Mouse (Mus musculus) v-Abl transformed pro-B cells (cell line): ENCODE data around the gene Brsk2.

Experiments used
- in situ Hi-C, 2 experiments: fragments of 400-800 bp; cut with MboI; formaldehyde crosslinking; loops; one replicate each; pipeline ENCODE4 v1.15.1; 2025; ENCODE audit not compliant: unreplicated experiment in 2 of 2

Brsk2 gene

DNA sequence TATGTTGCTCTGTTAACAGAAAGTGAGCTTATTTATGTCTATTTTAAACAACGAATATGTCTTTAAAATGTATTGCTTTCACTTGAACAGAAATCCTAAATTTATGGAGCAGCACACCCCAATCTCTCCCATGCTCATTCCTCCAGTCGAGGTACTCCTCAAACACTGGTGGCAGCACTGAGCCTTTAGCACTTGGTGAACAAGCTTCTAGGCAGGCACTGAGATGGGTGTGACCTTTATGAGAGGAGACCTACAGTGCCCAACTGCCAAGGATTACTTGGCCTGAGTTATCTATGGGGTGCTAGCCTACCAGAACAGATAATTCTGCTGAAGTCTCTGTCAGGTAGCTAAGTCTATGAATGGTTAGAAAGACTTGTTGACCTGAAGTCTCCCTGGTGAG is 70.1 kb downstream of the Brsk2 start:
- in situ Hi-C loops = no loop called here

- in situ Hi-C loops = no loop called here
Observed at GRCm38 (mm10) chr7:142020827-142021226, 71.3 kb downstream of the Brsk2 start.

- in situ Hi-C loops = no loop called here
Observed at GRCm38 (mm10) chr7:142025196-142025595, 75.6 kb downstream of the Brsk2 start.

GRCm38 (mm10) chr7:142025926-142026325 is 76.4 kb downstream of the Brsk2 start:
- in situ Hi-C loops = no loop called here

DNA sequence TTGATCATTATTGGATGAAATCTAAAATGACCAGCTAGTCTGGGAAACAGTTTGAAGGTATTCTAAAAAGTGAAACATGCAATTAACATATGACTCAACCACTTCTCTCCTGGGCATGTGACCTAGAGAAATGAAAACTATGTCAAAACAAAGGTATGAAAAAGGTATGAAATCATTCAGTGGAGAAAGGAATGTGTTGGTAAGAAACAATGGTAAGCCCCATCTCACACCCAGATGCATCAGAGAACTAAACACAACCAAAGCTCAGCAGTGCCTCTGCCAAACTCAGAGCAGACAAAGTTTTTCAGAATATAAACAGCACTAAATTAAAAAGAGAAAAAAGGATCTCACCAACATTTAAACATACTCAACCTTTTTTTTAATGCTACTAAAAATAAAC is 80.5 kb downstream of the Brsk2 start:
- in situ Hi-C loops = no loop called here

DNA sequence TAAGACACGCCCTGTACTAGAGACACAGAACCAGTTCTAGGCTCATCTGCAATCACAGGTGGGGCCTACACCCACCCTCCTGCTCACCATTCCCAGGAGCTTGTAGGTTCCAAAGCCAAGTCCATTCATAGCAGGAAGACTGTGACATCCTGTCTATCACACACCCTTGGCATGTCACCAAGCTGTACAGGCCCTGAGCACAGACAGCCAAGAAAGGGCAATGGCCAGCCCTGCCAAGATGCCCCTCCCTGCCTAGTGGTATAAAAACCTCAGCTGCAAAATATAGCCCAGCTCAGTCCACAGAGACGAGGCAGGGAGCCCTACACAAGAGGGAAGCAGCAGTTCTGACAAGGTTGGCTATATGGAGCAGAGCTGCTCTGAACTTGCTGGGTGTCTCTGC is 84.6 kb downstream of the Brsk2 start:
- in situ Hi-C loops = no loop called here

GRCm38 (mm10) chr7:142035048-142035811 is 85.7 kb downstream of the Brsk2 start:
- in situ Hi-C loops = no loop called here

DNA sequence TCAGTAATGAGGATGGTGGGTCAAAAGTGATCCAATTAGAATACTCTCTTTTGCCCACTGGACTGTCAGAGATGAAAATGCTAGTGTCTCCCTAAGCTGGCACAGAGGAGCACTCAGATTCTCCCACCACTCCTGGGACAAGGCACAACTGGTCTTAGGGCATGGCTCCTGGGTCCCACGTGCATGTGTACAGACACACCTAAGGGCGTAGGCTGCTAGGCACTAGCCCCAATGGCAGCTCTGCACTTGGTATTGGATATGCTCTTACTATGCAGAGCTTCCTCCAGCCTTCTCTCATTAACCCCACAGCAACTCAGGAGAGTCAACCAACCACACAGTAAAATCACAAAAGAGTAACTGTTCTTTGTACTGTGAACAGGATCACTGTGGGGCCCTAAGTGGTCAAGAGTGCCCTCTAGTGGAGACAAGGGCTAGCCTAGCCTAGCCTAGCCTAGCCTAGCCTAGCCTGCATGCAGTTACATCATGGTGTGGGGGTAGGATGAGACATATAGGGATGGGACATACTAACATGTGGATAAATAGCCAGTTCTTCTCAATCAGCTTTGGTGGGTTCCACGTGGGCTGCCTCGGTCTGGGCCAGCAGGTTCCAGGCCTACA is 88.1 kb downstream of the Brsk2 start:
- in situ Hi-C loops = no loop called here

- in situ Hi-C loops = no loop called here
Observed at GRCm38 (mm10) chr7:142040756-142041155, 91.2 kb downstream of the Brsk2 start.

DNA sequence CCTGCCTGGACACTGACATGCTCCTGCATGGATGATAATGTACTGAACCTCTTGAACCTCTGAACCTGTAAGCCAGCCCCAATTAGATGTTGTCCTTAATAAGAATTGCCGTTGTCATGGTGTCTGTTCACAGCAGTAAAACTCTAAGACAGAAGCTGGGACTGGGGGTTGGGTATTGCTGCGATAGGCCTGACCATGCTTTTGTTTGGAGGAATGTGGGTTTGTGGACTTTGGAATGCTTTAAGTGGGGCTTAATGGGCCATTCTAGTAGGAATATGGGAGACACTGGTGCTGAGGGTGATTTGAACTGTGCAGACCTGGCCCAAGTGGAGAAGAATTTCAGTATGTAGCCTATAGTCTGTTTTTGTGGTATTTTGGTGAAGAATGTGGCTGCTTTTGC is 95.8 kb downstream of the Brsk2 start:
- in situ Hi-C loops = no loop called here

- in situ Hi-C loops = no loop called here
Observed at GRCm38 (mm10) chr7:142045932-142046331, 96.4 kb downstream of the Brsk2 start.

DNA sequence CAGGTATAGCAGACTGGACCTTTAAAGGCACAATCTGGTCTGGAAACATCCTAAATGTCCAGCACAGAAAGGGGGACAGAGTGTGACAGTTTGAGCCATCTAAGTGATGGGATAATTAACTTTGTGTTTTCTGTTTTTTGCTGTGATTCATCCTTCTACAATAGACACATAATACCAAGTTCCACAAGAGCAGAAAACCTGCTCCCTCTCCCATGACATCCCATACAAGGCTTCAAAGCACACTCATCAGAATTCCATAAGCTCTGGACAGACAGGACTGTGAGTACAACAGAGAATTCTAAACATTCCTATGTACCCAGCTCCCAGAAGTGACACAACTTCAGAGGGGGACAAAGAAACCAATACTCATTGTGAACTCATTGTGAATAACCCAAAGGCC is 101.0 kb downstream of the Brsk2 start:
- in situ Hi-C loops = loop anchor here in 1 of 2 experiments (25.0 kb wide), 1 partner anchor 1913 kb away; the partner anchor contains the start of gene Mtg1
